Mouse (Mus musculus) stomach, embryonic 15.5 days (tissue): ENCODE measurements at regions not wholly inside any gene's neighbourhood (a gene's known extent, or its start where the extent isn't known, plus 50 kb on each side); places are given as distances from the start of the nearest gene placed in this dataset.
A peak's percentile ranks its signal among the peaks of the same experiment; 100 is the strongest.
"Not testable (repeated sequence)": the region's sequence is repeated elsewhere in the genome, so short reads cannot be mapped to it uniquely, and the experiment has no call there.

Experiments
- ATAC-seq: fragments of 200-750 bp; cut with Nextera tagmentation; 2 replicates; pipeline ENCODE4 v1.8.0; 2017; ENCODE audit warnings: low read depth, moderate number of reproducible peaks, moderate TSS enrichment; ENCODE audit not compliant: insufficient read depth, low FRiP score
- H3K27ac ChIP-seq: fragments of 300-500 bp; sonication (generic); 2 replicates; pipeline ENCODE4 v1.5.1; 2015; ENCODE audit warnings: mild to moderate bottlenecking, inconsistent platforms
- H3K27me3 ChIP-seq: fragments of 300-500 bp; sonication (generic); replicated peaks from 2 replicates; pipeline ENCODE4 v1.6.1; 2015; ENCODE audit warnings: inconsistent platforms
- H3K36me3 ChIP-seq: fragments of 300-500 bp; sonication (generic); 2 replicates; pipeline ENCODE4 v1.6.1; 2015; ENCODE audit warnings: inconsistent platforms
- H3K4me1 ChIP-seq: fragments of 300-500 bp; sonication (generic); 2 replicates; pipeline ENCODE4 v1.6.1; 2015; ENCODE audit warnings: inconsistent platforms
- H3K4me2 ChIP-seq: fragments of 300-500 bp; sonication (generic); 2 replicates; pipeline ENCODE4 v1.6.1; 2015; ENCODE audit warnings: mild to moderate bottlenecking, inconsistent platforms
- H3K4me3 ChIP-seq: fragments of 300-500 bp; sonication (generic); replicated peaks from 2 replicates; pipeline ENCODE4 v1.5.1; 2015; ENCODE audit warnings: inconsistent platforms
- H3K9ac ChIP-seq: fragments of 300-500 bp; sonication (generic); 2 replicates; pipeline ENCODE4 v1.6.1; 2015; ENCODE audit warnings: inconsistent platforms
- H3K9me3 ChIP-seq: fragments of 300-500 bp; sonication (generic); 2 replicates; pipeline ENCODE4 v1.6.1; 2016; ENCODE audit warnings: inconsistent platforms
- WGBS: fragments of 180-500 bp; shearing (Covaris S2); methylation state at CpG from one replicate; pipeline ENCODE4 v1.1.7; 2015; 5-methylcytosine and 5-hydroxymethylcytosine counted together

DNA sequence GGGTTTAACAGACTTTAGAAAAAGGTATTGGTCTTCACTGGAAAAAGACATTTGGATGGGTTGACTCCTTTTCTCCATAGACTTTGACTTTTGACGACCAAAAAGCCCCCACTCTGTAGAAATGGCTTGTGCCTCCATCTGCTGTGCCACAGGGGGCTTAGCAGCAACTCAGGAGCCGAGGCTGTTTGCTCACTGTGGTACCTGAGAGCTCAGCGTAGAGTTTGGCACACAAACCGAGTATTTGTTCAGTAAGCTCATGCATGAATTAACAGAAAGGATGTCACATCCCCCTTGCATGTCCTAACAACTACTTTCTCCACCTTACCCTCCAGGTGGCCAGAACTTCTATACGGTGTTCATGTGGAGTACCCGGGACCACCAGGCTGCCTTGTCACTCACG is 149.7 kb upstream of the Map1b start:
- Histone ChIP-seq H3K4me3 (no peak overlapping the region), H3K4me2 (no peak overlapping the region), H3K36me3 (no peaks in the 10 kb centered on the region), H3K4me1 (no peaks in the 10 kb centered on the region), H3K9me3 (no peaks in the 10 kb centered on the region), H3K9ac (no peak overlapping the region), H3K27me3 (no peaks in the 10 kb centered on the region), H3K27ac (no peak overlapping the region)
- ATAC-seq: no peak
- WGBS: 65% methylated on average over 7 of the region's 7 CpGs

DNA sequence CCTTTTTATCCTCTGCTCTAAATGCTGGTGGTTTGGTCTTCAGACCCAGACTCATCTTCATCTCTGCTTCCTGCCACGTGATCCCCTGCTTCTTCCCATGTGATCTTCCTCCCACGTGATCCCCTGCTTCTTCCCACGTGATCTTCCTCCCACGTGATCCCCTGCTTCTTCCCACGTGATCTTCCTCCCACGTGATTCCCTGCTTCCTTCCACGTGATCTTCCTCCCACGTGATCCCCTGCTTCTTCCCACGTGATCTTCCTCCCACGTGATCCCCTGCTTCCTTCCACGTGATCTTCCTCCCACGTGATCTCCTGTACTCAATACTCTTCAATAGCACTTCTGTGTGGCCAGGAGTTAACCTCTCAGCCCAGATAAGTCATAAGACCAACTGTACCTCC is 147.1 kb upstream of the Map1b start:
- H3K4me1 ChIP-seq, ATAC-seq, H3K4me3 ChIP-seq, H3K9ac ChIP-seq, H3K27me3 ChIP-seq, H3K9me3 ChIP-seq, H3K4me2 ChIP-seq, H3K27ac ChIP-seq, H3K36me3 ChIP-seq: not testable (repeated sequence)
- WGBS: 84% methylated on average over 12 of the region's 12 CpGs

DNA sequence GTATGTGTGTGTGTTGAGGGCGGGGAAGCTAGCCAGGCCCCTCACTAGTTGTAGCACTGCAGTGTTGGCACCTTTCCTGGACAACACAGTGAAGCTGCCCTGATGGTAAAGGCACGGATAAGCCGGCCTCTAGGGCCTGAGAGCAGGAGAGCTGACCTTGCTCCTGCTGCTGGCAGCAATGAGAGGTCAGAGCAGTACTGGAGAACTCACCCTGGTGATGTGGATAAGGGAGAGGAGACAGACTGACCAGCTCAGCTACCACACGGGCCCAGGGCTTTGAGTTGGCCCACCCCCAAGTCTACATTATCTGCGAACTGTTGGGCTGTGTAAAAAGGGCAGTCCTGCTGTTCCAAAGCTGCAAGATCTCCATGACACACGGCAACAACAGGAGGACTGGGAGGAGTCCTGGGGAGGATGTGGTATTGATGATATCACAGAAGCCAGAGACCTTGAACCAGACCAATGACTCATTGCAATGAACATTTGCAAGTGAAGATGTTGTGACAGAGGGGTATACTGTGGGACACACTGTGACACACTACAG is 131.4 kb upstream of the Map1b start:
- WGBS: 65% methylated on average over 6 of the region's 6 CpGs
- H3K9ac ChIP-seq: no peak overlapping the region
- H3K27me3 ChIP-seq: no peaks in the 10 kb centered on the region
- no peak overlapping the region for H3K4me2 ChIP-seq
- H3K27ac ChIP-seq: no peak overlapping the region
- no peaks in the 10 kb centered on the region for H3K9me3 ChIP-seq
- no peaks in the 10 kb centered on the region for H3K36me3 ChIP-seq
- H3K4me3 ChIP-seq: no peak overlapping the region
- no peaks in the 10 kb centered on the region for H3K4me1 ChIP-seq
- no peak for ATAC-seq

DNA sequence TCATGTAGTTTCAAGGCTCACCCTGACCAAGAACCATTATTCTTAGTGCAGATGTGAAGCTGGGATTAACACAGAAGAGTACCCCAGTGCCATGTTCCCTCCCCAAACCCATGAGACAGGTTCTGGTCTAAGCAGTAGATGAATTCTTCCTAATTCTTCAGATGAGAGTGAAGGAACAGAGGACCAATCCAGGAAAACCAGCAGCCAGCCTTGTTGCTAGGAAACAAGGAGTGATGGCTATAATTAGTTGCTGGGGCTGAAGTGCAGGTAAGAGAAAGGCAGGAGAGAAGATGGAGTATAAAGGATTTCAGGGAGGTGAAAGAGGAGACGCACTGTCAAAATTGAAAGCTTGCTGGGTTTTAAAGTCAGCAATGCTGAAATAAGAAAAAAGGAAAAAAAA is 128.4 kb upstream of the Map1b start:
- H3K9ac ChIP-seq: no peak overlapping the region
- no peak overlapping the region for H3K4me3 ChIP-seq
- H3K27me3 ChIP-seq: no peaks in the 10 kb centered on the region
- ATAC-seq: no peak
- H3K27ac ChIP-seq: no peak overlapping the region
- no peak overlapping the region for H3K4me2 ChIP-seq
- WGBS: 87% methylated on average over 1 of the region's 1 CpGs
- no peaks in the 10 kb centered on the region for H3K36me3 ChIP-seq
- no peaks in the 10 kb centered on the region for H3K4me1 ChIP-seq
- no peaks in the 10 kb centered on the region for H3K9me3 ChIP-seq

DNA sequence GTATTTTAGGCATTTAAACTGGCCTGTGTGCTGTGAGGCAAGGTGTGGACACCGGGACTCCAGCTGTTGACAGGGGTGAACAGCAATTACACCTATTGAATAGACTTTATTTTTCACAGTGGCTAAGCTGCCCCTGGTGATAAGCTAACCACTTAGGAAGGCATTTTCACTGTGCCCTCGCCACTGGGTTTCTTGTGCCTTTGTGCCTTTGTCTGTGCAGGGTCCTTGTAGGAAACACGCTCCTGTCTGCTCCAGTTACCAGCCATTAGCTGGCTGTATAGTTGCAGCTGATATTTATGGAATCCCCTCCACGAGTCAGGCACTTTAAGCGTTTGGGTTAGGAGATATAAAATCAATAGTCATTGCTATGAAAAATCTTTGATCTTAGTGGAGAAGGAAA is 126.5 kb upstream of the Map1b start:
- 49% methylated on average over 5 of the region's 5 CpGs for WGBS
- no peak overlapping the region for H3K4me2 ChIP-seq
- no peak overlapping the region for H3K9ac ChIP-seq
- ATAC-seq: no peak
- no peaks in the 10 kb centered on the region for H3K27me3 ChIP-seq
- H3K9me3 ChIP-seq: no peaks in the 10 kb centered on the region
- H3K4me3 ChIP-seq: no peak overlapping the region
- no peaks in the 10 kb centered on the region for H3K36me3 ChIP-seq
- no peaks in the 10 kb centered on the region for H3K4me1 ChIP-seq
- H3K27ac ChIP-seq: no peak overlapping the region

DNA sequence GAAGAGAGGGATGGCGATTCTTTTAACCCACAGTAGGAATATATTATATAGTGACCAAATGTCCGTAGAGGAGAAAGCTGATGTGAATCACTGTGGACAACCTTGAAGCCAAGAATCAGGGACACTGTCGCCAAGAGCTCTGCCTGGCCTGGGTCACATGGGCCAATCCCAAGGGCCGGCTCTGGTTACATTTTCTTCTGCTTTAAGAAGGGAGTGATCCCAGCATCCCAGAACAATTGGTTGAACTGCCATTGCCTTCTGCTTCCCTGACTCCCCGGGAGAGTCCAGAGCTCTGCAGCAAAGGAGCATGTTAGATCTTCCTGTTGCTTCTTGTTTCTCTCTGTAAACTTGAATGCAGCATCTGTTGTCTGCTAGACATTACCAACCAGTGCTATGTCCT is 126.0 kb upstream of the Map1b start:
- no peak for ATAC-seq
- H3K9me3 ChIP-seq: no peaks in the 10 kb centered on the region
- H3K4me3 ChIP-seq: no peak overlapping the region

DNA sequence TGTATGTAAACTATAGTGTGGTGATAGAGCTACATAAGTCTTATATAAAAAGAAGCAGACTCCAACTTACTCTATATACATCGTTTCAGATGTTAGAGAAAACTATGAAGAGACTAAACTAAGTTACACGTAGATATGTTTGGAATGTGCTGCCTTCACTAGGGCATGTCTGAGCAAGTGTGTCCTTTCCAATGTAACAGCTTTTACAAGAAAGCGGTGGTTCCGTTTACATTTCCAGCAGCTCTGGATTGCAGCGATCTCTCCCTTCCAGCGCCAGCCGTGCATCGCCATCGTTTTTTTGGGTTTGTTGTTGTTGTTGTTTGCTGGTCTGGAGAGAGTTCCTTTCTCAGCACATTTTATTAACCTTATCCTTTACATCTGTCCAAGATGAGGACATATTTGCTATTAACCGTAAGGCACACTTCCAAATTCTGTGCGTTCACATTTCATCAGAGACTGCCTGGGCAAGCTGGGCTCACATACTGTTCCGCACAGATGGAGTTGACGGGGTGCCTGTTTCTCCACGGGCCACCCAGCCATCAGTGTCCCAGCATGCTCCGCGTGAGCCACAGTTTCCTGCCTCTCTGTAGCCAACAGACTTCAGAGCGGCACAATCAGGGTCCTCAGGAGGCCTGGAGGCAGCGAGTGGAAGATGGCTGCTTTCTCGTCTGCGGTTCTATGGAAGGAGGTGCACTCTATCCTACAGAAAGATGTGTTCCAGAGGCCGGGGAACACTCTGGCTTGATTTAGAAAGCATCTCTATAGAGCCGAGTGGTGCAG is 125.2 kb upstream of the Map1b start:
- Histone ChIP-seq H3K36me3 (no peaks in the 10 kb centered on the region), H3K4me1 (no peaks in the 10 kb centered on the region), H3K27me3 (no peaks in the 10 kb centered on the region), H3K27ac (no peak overlapping the region), H3K9ac (no peak overlapping the region), H3K4me3 (no peak overlapping the region), H3K9me3 (no peaks in the 10 kb centered on the region), H3K4me2 (no peak overlapping the region)
- WGBS: 62% methylated on average over 22 of the region's 22 CpGs
- 0 out of 2 replicates have a peak, but pooled peaks have one; percentile 10 for ATAC-seq

More for the DNA sequence above, 126.0 kb upstream of the Map1b start:
- no peak overlapping the region for H3K4me2 ChIP-seq
- H3K4me1 ChIP-seq: no peaks in the 10 kb centered on the region
- 64% methylated on average over 5 of the region's 5 CpGs for WGBS
- no peak overlapping the region for H3K27ac ChIP-seq
- H3K9ac ChIP-seq: no peak overlapping the region
- no peaks in the 10 kb centered on the region for H3K36me3 ChIP-seq
- no peaks in the 10 kb centered on the region for H3K27me3 ChIP-seq

DNA sequence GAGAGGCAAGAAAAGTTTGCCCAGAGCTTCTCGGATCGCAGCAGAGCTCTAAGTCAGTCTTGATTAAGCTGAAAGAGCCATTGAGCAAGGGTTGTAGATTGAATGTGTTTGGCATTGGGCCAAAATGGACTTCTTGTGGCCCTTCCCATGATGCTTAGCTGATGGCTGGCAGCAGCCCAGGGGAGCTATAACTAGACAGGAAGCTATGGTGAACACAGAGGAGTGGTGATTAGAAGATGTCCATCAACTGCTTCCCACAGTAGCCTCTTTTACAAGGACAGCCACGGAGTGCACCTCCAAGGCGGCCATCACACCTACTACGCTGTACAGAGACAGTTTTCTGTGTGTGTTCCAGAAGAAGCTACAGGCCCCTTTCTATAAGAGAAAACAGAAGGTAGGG is 116.4 kb upstream of the Map1b start:
- Histone ChIP-seq H3K4me2 (no peak overlapping the region), H3K27ac (no peak overlapping the region), H3K27me3 (no peaks in the 10 kb centered on the region), H3K9ac (no peak overlapping the region), H3K4me3 (no peak overlapping the region), H3K9me3 (no peaks in the 10 kb centered on the region), H3K4me1 (no peaks in the 10 kb centered on the region), H3K36me3 (no peaks in the 10 kb centered on the region)
- 70% methylated on average over 5 of the region's 5 CpGs for WGBS
- no peak for ATAC-seq

DNA sequence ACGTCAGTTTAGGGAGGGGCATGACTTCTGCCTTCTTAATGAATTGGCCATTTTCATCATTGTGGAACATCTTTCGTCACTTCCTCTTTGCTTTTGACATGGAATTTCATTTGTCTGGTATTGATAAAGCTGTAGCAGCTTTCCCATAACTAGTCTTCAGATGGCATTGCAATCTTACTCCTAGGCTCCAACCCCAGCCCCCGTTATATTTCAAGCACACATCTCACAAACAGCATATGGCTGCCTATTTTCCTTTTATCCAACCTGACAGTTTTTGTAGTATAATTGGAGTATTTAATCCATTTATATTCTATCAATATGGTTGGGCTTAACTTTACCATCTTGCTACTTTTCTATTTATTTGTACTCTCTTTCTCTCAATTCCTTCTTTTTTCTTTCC is 114.5 kb upstream of the Map1b start:
- no peaks in the 10 kb centered on the region for H3K27me3 ChIP-seq
- H3K4me2 ChIP-seq: no peak overlapping the region
- no peak overlapping the region for H3K27ac ChIP-seq
- H3K4me3 ChIP-seq: no peak overlapping the region
- no peaks in the 10 kb centered on the region for H3K4me1 ChIP-seq
- no peaks in the 10 kb centered on the region for H3K36me3 ChIP-seq
- no peak for ATAC-seq
- H3K9ac ChIP-seq: no peak overlapping the region
- 71% methylated on average over 3 of the region's 3 CpGs for WGBS
- H3K9me3 ChIP-seq: no peaks in the 10 kb centered on the region

DNA sequence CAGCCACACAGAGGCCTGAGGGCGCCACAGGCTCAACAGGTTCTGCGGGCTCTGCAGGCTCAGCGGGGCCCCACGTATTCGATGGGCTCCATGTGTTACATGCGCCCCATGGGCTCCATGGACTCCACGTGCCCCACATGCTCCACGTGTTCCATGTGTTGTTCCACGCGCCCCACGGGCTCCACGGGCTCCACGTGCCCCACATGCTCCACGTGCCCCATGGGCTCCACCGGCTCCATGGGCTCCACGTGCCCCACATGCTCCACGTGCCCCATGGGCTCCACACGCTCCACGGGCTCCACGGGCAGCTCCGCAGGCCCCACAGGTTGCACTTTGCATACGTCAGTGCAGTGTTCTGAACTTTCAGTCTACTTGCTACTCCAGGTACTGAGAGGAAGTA is 114.0 kb upstream of the Map1b start:
- H3K4me3 ChIP-seq: no peak overlapping the region
- no peaks in the 10 kb centered on the region for H3K9me3 ChIP-seq
- H3K4me2 ChIP-seq: no peak overlapping the region
- ATAC-seq: no peak
- no peaks in the 10 kb centered on the region for H3K36me3 ChIP-seq
- H3K27ac ChIP-seq: no peak overlapping the region
- no peak overlapping the region for H3K9ac ChIP-seq
- 91% methylated on average over 22 of the region's 22 CpGs for WGBS
- no peaks in the 10 kb centered on the region for H3K4me1 ChIP-seq
- H3K27me3 ChIP-seq: no peaks in the 10 kb centered on the region

DNA sequence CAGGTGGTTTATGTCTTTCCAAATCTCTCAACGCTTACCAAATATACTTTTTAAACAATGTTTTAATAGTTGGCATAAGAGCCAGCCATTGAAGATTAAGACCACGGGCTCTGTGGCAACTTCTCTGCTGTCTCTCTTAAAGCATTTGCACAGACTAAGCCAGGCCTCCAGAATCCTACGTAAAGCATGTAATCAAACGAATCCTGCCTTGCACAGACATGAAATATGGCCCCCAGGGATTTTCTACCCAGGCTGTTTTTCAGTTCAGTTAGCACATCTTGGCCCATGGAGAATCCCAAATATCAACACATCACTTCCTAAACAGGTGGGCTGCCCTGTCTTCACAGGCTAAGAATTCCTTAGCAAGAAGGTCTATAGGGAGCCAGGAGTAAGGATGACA is 108.9 kb upstream of the Map1b start:
- Histone ChIP-seq H3K36me3 (no peaks in the 10 kb centered on the region), H3K27ac (no peak overlapping the region), H3K9me3 (no peaks in the 10 kb centered on the region), H3K27me3 (no peaks in the 10 kb centered on the region), H3K4me2 (no peak overlapping the region), H3K4me3 (no peak overlapping the region), H3K9ac (no peak overlapping the region), H3K4me1 (no peaks in the 10 kb centered on the region)
- WGBS: 37% methylated on average over 4 of the region's 4 CpGs
- ATAC-seq: no peak

DNA sequence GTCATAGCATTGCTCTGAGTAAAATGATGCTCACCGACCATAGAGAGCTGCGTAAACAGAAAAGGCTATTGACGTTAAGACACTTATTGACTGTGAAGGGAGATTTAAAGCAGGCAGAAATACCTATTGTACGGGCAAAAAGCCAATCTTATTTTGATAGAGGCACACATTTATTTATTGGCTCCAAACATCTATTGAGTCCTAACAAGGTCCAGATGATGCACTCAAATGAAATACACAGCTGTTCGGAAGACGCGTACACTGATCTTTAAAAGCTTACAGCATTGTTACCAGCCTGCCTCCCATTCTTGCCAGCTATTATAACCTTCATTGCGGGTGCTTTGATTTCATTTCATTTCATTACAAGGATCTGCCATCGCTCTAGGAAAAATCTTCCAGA is 102.0 kb upstream of the Map1b start:
- Histone ChIP-seq H3K27me3 (no peaks in the 10 kb centered on the region), H3K9ac (no peak overlapping the region), H3K4me2 (no peak overlapping the region), H3K9me3 (no peaks in the 10 kb centered on the region), H3K27ac (no peak overlapping the region), H3K4me3 (no peak overlapping the region), H3K36me3 (no peaks in the 10 kb centered on the region), H3K4me1 (no peaks in the 10 kb centered on the region)
- 80% methylated on average over 9 of the region's 9 CpGs for WGBS
- no peak for ATAC-seq

DNA sequence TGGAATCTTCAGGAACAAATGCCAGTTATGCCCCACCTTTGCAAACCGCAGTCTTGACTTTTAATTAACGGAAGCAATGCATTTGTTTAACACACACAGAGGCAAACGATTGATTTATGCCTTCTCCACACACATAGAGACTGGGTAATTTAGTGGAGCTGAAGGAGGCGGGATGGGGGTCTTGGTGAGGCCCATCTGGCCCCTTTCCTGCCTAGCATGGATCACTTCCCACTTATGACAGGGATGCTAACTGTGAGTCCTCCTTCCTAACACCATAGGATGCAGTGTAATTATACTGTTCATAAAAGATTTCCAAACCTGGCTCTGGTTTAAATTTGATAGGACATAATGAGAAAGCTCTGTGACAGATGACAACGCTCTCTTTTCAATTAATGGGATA is 101.1 kb upstream of the Map1b start:
- Histone ChIP-seq H3K4me2 (no peak overlapping the region), H3K4me1 (no peaks in the 10 kb centered on the region), H3K9me3 (no peaks in the 10 kb centered on the region), H3K27ac (no peak overlapping the region), H3K36me3 (no peaks in the 10 kb centered on the region), H3K4me3 (no peak overlapping the region), H3K9ac (no peak overlapping the region), H3K27me3 (no peaks in the 10 kb centered on the region)
- WGBS: 47% methylated on average over 5 of the region's 5 CpGs
- ATAC-seq: no peak
